Mouse (Mus musculus): Measurements from ENCODE around the gene Setd1b.

Gene Setd1b

DNA sequence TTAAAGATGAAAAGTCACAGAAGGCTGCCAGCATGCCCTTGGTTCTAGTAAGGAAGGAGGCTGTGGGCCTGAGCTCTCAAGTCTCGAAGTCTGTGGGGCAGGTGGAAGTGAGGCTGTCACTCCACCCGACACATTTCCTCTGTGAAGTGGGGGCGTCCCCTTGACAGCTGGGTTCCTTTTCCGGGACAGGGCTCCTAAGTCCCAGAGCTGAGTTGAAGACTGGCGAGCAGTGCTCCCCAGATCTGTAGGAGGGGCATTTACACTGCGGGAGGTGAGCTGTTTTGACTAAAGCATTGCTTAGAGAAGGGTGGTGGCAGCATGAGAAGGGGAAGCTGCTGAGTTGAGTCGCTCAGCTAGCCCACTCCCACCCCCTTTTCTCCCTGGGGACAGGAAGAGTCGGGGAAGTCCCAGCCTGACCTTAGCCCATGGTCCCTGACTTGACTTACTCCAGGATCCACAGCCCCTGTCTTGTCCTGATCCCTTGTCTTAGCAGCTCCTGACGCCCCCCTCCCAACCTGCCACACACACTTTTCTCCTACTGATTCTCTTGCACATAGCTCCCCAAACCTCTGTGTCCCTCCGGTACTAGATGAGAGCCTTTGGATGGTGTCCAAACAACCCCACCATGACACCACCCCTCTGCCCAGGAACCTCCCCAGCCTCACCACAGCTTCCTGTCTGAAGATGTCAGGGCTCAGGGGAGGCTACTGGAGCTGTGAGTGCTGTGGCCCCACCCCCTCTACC lies 13.4 kb upstream of the Setd1b start:
- DNase-seq (ENCODE audit: low read depth) = no peak

GRCm38 (mm10) chr5:123129170-123129757 lies 12.7 kb upstream of the Setd1b start:
- no peak for DNase-seq (ENCODE audit: low read depth)

GRCm38 (mm10) chr5:123130030-123130813 lies 11.8 kb upstream of the Setd1b start:
- DNase-seq (ENCODE audit: low read depth) = no peak

GRCm38 (mm10) chr5:123130814-123131148 lies 11.2 kb upstream of the Setd1b start:
- no peak for DNase-seq (ENCODE audit: low read depth)

- no peak for DNase-seq (ENCODE audit: low read depth)
These were observed 9.5 kb upstream of the Setd1b start, which contains the start of gene Rhof for GRCm38 (mm10) chr5:123132308-123133071. TSS of gene Rhof (minus strand) at chr5:123132692.

DNA sequence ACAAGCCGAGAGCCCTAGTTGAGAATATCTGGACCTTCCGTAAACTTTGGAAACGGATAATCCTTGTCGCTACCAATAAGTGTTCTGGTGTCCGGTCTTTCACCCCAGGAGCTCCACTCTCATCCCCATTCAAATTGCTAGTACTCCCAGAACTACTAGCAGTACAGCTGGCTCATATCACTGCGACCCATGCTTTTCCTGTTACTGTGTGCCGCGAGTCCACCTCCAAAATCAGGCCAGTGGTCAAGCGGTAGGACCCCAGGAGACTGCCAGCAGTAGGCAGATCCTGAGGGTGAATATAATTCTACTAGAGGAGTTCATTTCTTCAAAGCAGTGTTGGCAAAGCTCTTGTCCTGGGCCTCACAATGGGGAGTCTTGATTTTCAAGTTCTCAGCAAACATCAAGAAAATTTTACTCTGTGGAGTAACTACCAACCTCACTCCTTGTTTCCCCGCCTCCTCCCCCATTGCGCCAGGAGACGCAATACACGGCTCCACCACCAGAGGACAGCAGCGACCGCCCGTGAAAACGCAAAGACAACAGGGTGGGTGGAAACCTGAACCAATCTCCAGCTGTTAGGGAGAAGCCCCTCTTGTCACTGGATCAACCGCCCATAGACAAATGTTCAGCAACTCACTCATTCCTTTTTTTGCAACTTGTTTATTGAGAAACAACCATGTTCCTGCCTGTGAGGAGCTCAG lies 8.8 kb upstream of the Setd1b start:
- no peak for DNase-seq (ENCODE audit: low read depth)

GRCm38 (mm10) chr5:123133784-123134143 lies 8.2 kb upstream of the Setd1b start:
- no peak for DNase-seq (ENCODE audit: low read depth)

DNA sequence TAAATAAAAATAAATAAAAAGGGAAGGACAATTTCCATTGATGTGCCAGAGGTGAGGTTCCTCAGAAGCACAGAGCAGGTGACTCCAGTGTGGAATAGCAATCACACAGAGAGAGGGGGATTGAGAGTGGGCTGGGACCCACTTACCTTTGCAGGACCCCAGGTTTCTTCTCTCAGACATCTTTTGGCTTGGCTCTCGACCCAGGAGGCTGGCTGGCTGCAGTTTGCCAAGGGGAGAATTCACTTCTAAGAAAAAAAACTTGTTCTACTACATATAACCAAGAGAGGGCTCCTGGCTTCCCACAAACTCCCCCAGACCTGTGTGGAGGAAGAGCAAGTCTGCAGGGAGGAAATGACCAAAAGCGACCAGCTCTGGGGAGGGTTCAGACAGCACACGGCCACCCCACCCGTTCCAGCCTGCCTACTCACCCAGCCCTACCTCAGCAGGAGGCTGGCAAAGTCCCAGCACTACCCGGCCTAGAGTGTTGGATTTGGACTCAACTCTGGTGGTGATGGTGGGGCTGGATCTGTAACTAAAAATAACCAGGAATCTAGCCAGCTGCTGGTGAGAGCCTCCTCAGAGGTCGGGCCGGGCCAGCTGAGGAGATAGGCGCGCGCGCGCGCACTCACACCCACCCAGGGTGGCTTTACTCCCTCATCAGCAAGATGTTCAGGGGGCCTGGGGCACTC lies 7.7 kb upstream of the Setd1b start:
- peak; percentile 93 for DNase-seq (ENCODE audit: low read depth)

DNA sequence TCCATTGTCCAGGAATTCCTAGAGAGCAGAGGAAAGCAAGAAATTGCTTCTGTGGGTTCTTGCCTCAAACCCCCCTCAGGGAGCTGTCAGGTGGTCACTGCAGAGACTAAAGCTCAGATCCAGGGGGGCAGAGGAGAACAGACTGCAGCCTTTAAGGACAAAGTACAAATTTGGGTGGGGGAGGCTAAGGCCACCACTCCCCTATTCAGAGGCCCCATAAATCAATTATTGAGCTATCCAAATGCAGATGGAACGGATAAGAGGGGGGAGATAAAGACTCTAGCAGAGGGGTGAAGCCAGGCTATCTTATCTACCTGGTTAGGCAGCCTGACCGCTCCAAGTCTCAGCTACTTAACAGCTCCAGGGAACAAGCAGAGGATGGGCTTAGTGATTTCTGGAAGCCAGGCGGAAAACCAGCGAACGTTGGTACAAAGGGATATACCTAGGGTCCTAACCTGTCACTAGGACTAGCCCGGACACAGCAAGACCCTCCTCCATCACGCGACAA lies 7.1 kb upstream of the Setd1b start:
- no peak for DNase-seq (ENCODE audit: low read depth)

DNA sequence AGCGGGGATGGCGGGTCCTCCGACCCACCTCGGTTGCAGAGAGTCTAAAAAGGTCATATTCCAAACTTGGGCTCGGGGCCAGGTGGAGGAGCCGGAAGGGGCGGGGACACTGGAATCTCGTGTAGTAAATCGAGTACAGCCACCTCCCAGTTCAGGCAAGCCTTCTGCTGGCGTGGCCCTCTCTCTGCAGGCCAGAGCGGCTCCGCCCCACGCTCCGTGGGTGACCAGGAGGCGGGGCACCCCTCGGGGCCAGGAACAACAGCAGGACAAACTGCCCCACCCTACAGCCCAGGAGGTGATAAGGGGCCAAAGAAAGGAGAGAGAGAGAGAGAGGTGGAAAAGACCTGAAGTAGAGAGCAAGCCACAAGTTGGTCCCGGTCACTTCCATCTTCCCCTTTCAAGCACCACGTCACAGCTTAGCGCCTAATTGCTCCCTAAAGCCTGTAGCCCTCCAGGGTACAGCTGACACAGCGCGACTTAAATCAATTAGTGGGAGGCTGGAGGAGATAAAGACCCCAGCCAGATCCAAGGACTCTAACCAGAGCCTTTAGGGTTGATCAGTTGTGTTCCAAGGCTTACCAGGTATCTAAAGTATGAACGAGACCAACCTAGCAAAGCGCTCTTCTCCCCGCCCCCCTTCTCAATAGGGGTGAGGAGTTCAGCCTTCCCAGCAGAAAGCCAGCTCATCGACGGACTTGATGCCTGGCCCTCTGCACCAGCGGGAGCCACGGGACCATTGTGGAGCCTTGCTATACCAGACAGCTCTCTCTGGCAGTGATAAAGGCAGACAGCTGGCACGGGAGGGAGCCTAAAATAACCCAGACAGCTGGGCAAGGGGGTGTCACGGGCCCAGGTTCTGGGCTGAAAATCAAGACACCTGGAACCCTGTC lies 6.3 kb upstream of the Setd1b start:
- peak; percentile 87 for DNase-seq (ENCODE audit: low read depth)

DNA sequence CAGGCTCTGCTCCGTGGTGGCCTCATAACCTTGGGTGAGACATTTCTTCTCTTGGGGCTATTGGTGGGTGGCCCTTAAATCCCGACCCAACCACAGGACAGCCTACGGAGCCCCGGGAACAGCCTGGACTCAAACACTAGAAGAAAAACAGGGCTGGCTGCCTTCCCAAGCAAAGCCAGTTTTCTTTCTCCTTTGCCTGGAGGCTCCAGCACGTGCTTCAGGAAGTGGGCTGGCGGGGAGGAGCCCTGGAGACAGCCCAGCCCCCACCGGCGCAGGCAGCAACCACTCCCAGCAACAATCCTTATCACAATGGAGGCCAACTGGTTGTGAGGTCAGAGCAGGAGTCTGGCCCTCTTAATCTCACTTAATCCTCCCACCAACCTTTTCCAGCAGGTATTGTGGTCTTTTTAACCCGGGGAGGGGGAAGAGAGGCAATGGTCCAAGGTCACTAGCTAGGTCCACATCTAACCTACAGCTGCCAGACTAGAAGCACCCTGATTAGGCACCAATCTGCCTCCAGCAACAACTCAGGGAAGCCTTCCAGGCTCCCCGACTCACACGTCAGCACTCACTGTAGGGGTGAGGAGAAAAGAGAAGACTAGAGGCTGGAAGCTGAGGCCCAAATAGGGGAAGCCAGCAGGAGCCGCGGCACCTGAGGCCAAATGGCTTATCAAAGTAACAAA lies 5.5 kb upstream of the Setd1b start:
- peak; percentile 89 for DNase-seq (ENCODE audit: low read depth)

GRCm38 (mm10) chr5:123137044-123137909 lies 4.7 kb upstream of the Setd1b start:
- peak; percentile 89 for DNase-seq (ENCODE audit: low read depth)

DNA sequence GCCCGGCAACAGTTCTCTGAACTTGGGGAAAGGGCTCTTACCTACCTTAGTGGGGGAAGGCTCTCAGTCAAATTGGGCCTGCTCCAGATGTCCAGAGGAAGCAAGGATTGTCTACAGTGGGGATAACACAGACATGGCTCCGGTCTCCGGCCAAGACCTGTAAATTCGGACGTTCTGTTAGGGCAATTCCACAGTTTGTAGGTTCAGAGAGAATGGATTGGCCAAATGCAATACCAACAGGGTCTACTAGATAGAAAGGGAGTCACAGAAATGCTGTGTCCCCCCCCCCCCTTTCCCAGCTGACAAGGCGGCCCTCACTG lies 4.1 kb upstream of the Setd1b start:
- DNase-seq (ENCODE audit: low read depth) = no peak

GRCm38 (mm10) chr5:123138230-123138911 lies 3.6 kb upstream of the Setd1b start:
- peak; percentile 78 for DNase-seq (ENCODE audit: low read depth)

DNA sequence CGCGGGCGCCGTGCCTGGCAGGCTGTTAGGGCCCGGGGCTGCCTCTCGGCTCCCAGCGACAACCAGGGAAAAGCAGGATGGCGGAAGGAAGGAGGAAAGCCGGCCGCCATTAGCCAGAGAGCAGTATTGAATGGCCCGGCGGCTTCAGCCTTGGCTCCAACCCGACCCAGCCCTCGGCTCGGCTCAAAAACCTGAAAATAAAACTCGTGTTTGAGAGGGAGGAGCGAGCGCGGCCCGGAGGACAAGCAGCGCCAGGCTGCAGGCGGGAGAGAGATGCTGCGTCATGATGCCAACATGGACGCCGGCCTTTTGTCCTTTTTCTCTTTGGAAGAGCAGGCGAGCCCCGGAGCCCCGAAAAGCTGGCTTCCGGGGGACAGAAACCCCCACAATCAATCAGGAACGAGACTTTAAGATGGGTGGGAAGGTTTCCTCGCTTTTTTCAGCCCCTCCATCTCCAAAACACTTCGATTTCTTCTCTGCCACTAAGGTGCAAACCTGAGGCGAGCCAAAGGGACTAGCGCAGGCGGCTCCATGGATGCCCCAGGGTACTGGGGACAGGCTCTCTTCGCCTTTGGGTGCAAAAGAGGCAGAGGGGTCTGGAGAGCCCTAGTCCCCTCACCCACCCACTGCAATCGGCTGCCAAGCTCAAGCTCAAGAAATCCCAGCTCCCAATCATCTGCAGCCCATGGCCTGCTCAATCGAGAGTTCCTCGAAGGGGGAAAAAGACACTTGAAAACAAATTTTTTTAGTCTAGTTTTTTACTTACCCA lies 2.9 kb upstream of the Setd1b start:
- DNase-seq (ENCODE audit: low read depth) = no peak

DNA sequence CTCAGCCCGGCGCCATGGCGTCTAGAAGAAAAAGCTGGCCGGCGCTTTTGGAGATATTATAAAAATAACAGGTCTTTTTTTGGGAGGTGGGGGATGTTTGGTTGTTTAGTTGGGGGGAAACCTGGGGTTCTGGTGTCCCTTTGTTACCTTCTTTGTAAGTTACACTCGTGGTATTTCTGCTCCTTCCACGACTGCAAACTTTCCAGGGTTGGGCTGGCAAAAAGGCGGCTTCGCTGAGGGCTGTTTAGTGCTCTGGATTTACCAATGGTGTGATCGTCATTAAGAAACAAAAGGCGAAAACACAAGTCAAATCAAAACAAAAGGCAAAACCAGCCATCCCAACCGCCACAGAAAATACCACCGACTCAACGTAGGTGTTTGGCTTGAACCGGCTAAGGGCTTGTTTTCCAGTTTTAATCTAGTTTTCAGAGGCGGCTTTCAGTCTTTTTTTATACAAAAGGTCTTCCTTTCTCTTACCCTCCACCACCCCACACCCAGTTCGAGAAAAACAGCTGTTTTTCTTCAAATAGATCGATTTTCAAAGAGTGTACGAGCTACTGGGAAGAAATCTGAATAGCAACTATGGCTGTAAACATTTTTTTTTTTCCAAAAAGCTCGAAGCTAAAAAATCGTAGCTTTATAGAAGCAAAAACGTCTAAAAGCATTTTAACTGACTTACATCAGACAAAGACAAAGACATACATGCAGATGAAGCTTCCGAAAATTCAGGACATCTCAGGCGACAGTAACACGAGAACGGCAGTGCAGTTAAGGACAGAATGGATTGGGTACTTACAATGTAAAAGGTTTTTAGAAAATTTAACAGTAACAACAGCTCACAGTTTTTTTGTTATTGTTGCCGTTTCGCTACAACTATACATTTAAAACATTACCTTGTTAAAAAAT lies 2.0 kb upstream of the Setd1b start:
- DNase-seq (ENCODE audit: low read depth) = no peak

Data from fibroblast of lung, adult 2 months (primary cell).